Comparison of ENCODE assay signal across 8 mouse cellular contexts in the genomic region with DNA sequence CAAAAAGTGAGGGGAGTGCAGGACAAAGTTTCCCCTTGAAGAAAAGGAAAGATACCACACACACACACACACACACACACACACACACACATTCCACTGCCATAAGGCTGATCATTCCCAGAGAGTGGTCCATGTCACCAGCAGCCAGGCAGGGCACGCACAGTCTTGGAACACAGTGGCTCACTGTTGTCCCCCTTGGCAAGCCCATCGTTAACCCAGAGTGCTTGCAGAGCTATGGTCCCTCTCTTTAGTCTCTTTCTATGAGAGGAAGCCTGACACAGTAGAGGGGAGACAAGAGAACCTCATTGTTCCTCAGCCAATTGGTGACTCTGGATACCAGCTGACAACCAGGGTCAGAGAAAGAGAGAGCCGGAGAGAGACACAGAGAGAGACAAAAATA.
DNase-seq lines count a peak whose midpoint lies in the region; ATAC-seq lines count a peak whose summit lies in the region.
"Had no signal": no experiment of that assay in that cellular context is flagged by ENCODE, and none has a peak within 500 bp of the region (broad histone marks: within the 10 kb centered on the region; RNA-seq: fewer than 3 reads in every experiment).

No protein-coding gene starts in this region.

- no peaks in the 10 kb centered on the region for H3K9me3 ChIP-seq in kidney, embryonic 16.5 days (ENCODE audit: low read length)
- no peaks in the 10 kb centered on the region for H3K9me3 ChIP-seq in hindbrain, embryonic 12.5 days (replicated peaks)
- H3K9me3 ChIP-seq in midbrain, embryonic 13.5 days: no peaks in the 10 kb centered on the region

- no peak overlapping the region for H3K9ac ChIP-seq in kidney, embryonic 16.5 days (replicated peaks; ENCODE audit: low read length)
- no peak overlapping the region for H3K9ac ChIP-seq in hindbrain, embryonic 12.5 days
- H3K9ac ChIP-seq in midbrain, embryonic 13.5 days (replicated peaks): no peak overlapping the region

- 0 out of 2 replicates have a peak overlapping the region, but pooled peaks have one; percentile 60 for H3K27ac ChIP-seq in kidney, embryonic 16.5 days (ENCODE audit: low read length)
- 0 out of 2 replicates have a peak overlapping the region, but pooled peaks have one; percentile 24 for H3K27ac ChIP-seq in hindbrain, embryonic 12.5 days
- H3K27ac ChIP-seq in midbrain, embryonic 13.5 days: peak overlapping the region; percentile 25; the same call in 1 of the 2 replicates

- ATAC-seq in kidney, embryonic 16.5 days (ENCODE audit: low FRiP score, low TSS enrichment): no peak
- ATAC-seq in hindbrain, embryonic 12.5 days (ENCODE audit: low FRiP score): no peak; the same call in 1 of the 2 replicates
- ATAC-seq in midbrain, embryonic 13.5 days: peak; percentile 63
- ATAC-seq: Patski had no signal

- peaks cover 8% of the 10 kb centered on the region; the same call in 1 of the 2 replicates for H3K4me1 ChIP-seq in kidney, embryonic 16.5 days (ENCODE audit: insufficient read depth, low read length)
- peaks cover 16% of the 10 kb centered on the region; the same call in 1 of the 2 replicates for H3K4me1 ChIP-seq in hindbrain, embryonic 12.5 days
- H3K4me1 ChIP-seq in midbrain, embryonic 13.5 days (replicated peaks): peaks cover 11% of the 10 kb centered on the region

- WGBS in kidney, embryonic 16.5 days: 81% methylated on average over 3 of the region's 3 CpGs
- 57% methylated on average over 3 of the region's 3 CpGs for WGBS in hindbrain, embryonic 12.5 days
- 72% methylated on average over 3 of the region's 3 CpGs for WGBS in midbrain, embryonic 13.5 days

- H3K4me3 ChIP-seq in kidney, embryonic 16.5 days (ENCODE audit: low read length): no peak overlapping the region
- no peak overlapping the region for H3K4me3 ChIP-seq in hindbrain, embryonic 12.5 days
- no peak overlapping the region for H3K4me3 ChIP-seq in midbrain, embryonic 13.5 days (replicated peaks)

- no peak overlapping the region for H3K4me2 ChIP-seq in kidney, embryonic 16.5 days (replicated peaks; ENCODE audit: low read depth, low read length)
- no peak overlapping the region for H3K4me2 ChIP-seq in hindbrain, embryonic 12.5 days (replicated peaks)
- no peak overlapping the region for H3K4me2 ChIP-seq in midbrain, embryonic 13.5 days (replicated peaks)

- no peaks in the 10 kb centered on the region for H3K27me3 ChIP-seq in kidney, embryonic 16.5 days (ENCODE audit: insufficient read depth, low read length)
- H3K27me3 ChIP-seq in hindbrain, embryonic 12.5 days: no peaks in the 10 kb centered on the region; the same call in 1 of the 2 replicates
- no peaks in the 10 kb centered on the region for H3K27me3 ChIP-seq in midbrain, embryonic 13.5 days
- H3K27me3 ChIP-seq: Patski had no signal

- DNase-seq in kidney, postnatal 14 days: no peak
- DNase-seq in cerebellum, adult 9-10 months: peak; percentile 39
- DNase-seq in natural killer cell, adult 2 months (ENCODE audit: low spot score in 2 of 2): no peak
- no peak for DNase-seq in kidney, adult 11 months

- H3K36me3 ChIP-seq in kidney, embryonic 16.5 days (ENCODE audit: insufficient read depth, low read length): no peaks in the 10 kb centered on the region; the same call in 1 of the 2 replicates
- no peaks in the 10 kb centered on the region for H3K36me3 ChIP-seq in hindbrain, embryonic 12.5 days
- H3K36me3 ChIP-seq in midbrain, embryonic 13.5 days: no peaks in the 10 kb centered on the region
